Mouse (Mus musculus): ENCODE data around the gene Ptbp1. TPM values are rescaled to one million over a fixed set of nuclear protein-coding genes. Genes with fewer than 3 reads are reported as not detected.

Gene Ptbp1
- polyA plus RNA-seq, 2 experiments from 2014 or later: 103 to 274 TPM

- peak; percentile 79 for ATAC-seq
Observed at GRCm38 (mm10) chr10:79834769-79835398, 19.3 kb upstream of the Ptbp1 start.

GRCm38 (mm10) chr10:79836918-79837317 lies 17.3 kb upstream of the Ptbp1 start:
- ATAC-seq: no peak

GRCm38 (mm10) chr10:79838151-79838550 lies 16.1 kb upstream of the Ptbp1 start:
- no peak for ATAC-seq

GRCm38 (mm10) chr10:79840091-79840490 lies 14.1 kb upstream of the Ptbp1 start:
- no peak for ATAC-seq

- no peak for ATAC-seq
Observed at GRCm38 (mm10) chr10:79840644-79841551, 13.3 kb upstream of the Ptbp1 start.

GRCm38 (mm10) chr10:79842322-79842721 lies 11.9 kb upstream of the Ptbp1 start:
- ATAC-seq: no peak

- no peak for ATAC-seq
Observed at GRCm38 (mm10) chr10:79843476-79843875, 10.8 kb upstream of the Ptbp1 start.

- ATAC-seq: no peak
Observed at GRCm38 (mm10) chr10:79846553-79846952, 7.7 kb upstream of the Ptbp1 start.

- ATAC-seq: no peak
Observed at GRCm38 (mm10) chr10:79849941-79850628, 4.1 kb upstream of the Ptbp1 start.

- ATAC-seq: no peak
Observed at GRCm38 (mm10) chr10:79851653-79852052, 2.6 kb upstream of the Ptbp1 start.

- no peak for ATAC-seq
Observed at GRCm38 (mm10) chr10:79852107-79852789, 2.0 kb upstream of the Ptbp1 start.

- ATAC-seq: no peak
Observed at GRCm38 (mm10) chr10:79852827-79853226, 1.4 kb upstream of the Ptbp1 start.

- no peak for ATAC-seq
Observed at GRCm38 (mm10) chr10:79853392-79853791, 835 bp upstream of the Ptbp1 start.

- peak; percentile 25 for ATAC-seq
Observed at GRCm38 (mm10) chr10:79854801-79855541, 744 bp downstream of the Ptbp1 start.

GRCm38 (mm10) chr10:79855558-79856184 lies 1.4 kb downstream of the Ptbp1 start:
- ATAC-seq: no peak

- ATAC-seq: no peak
Observed at GRCm38 (mm10) chr10:79856280-79856679, 2.1 kb downstream of the Ptbp1 start.

- ATAC-seq: no peak
Observed at GRCm38 (mm10) chr10:79856704-79857451, 2.7 kb downstream of the Ptbp1 start.

GRCm38 (mm10) chr10:79857452-79857811 lies 3.2 kb downstream of the Ptbp1 start:
- no peak for ATAC-seq

- no peak for ATAC-seq
Observed at GRCm38 (mm10) chr10:79857894-79858293, 3.7 kb downstream of the Ptbp1 start.

GRCm38 (mm10) chr10:79858416-79859074 lies 4.3 kb downstream of the Ptbp1 start:
- no peak for ATAC-seq

Data from CD4-positive, CD25-positive, alpha-beta regulatory T cell, adult 4 months (primary cell).